Mouse (Mus musculus) ES-E14 (cell line): ENCODE data around the gene Sh3bgrl. TPM values are rescaled to one million over a fixed set of nuclear protein-coding genes. Genes with fewer than 3 reads are reported as not detected.

Experiments used
- DNase-seq: peaks from one replicate; pipeline ENCODE4 v3.0.0-alpha.2; 2013; ENCODE audit warnings: low read depth, low spot score
- H3K27ac ChIP-seq: 2 replicates; pipeline ENCODE4 v1.5.1; 2012; ENCODE audit warnings: low read depth, mild to moderate bottlenecking, low read length, moderate library complexity, mixed read lengths; ENCODE audit not compliant: poor library complexity, insufficient read depth, severe bottlenecking
- H3K36me3 ChIP-seq: 2 replicates; pipeline ENCODE4 v1.6.1; 2012; ENCODE audit warnings: mild to moderate bottlenecking, low read length, moderate library complexity, mixed read lengths; ENCODE audit not compliant: control insufficient read depth, poor library complexity, insufficient read depth, severe bottlenecking
- H3K4me1 ChIP-seq, 2 experiments: fragments of 150-350 bp in 1 of 2; sonication (generic) in 1 of 2; 2 replicates each; pipeline ENCODE4 v1.6.1; 2012; ENCODE audit warnings: low read length in 2 of 2, mild to moderate bottlenecking in 1 of 2, mixed read lengths in 1 of 2; ENCODE audit not compliant: control insufficient read depth in 2 of 2, insufficient read depth in 2 of 2, poor library complexity in 1 of 2
- H3K4me3 ChIP-seq, 2 experiments: fragments of 150-350 bp in 1 of 2; sonication (generic) in 1 of 2; 2 replicates each; pipeline ENCODE4 v1.5.1; 2012; ENCODE audit warnings: low read length in 2 of 2, low read depth in 1 of 2, mild to moderate bottlenecking in 1 of 2, mixed read lengths in 1 of 2; ENCODE audit not compliant: insufficient read depth in 1 of 2, poor library complexity in 1 of 2, severe bottlenecking in 1 of 2
- H3K9ac ChIP-seq: 2 replicates; pipeline ENCODE4 v1.6.1; 2012; ENCODE audit warnings: low read depth, mild to moderate bottlenecking, low read length, mixed read lengths; ENCODE audit not compliant: poor library complexity, insufficient read depth, severe bottlenecking
- H3K9me3 ChIP-seq: fragments of 150-350 bp; sonication (generic); 2 replicates; pipeline ENCODE4 v1.6.1; 2012; ENCODE audit warnings: low read depth, mild to moderate bottlenecking, low read length; ENCODE audit not compliant: control insufficient read depth, insufficient read depth
- CHD2 ChIP-seq: IDR thresholded peaks from 2 replicates; pipeline ENCODE4 v1.6.1; 2014; ENCODE audit warnings: mild to moderate bottlenecking, low read depth, low read length, inconsistent platforms
- HCFC1 ChIP-seq: IDR thresholded peaks from 2 replicates; pipeline ENCODE4 v1.6.1; 2012; ENCODE audit warnings: low read length, inconsistent platforms, borderline replicate concordance; ENCODE audit not compliant: insufficient read depth
- MAFK ChIP-seq: IDR thresholded peaks from 2 replicates; pipeline ENCODE4 v1.6.1; 2014; ENCODE audit warnings: mild to moderate bottlenecking, low read depth, low read length, inconsistent platforms; ENCODE audit not compliant: insufficient read depth
- ZC3H11A ChIP-seq: IDR thresholded peaks from 2 replicates; pipeline ENCODE4 v1.6.1; 2012; ENCODE audit warnings: low read depth, mild to moderate bottlenecking, inconsistent platforms, low read length, borderline replicate concordance
- ZNF384 ChIP-seq: IDR thresholded peaks from 2 replicates; pipeline ENCODE4 v1.6.1; 2012; ENCODE audit warnings: low read depth, low read length, inconsistent platforms
- in situ Hi-C, 2 experiments: fragments of 600-800 bp; cut with MboI; formaldehyde crosslinking; loops; one replicate each; pipeline ENCODE4 v1.15.1; 2025; ENCODE audit warnings: low sequenced_read_pairs in 2 of 2, inconsistent platforms in 1 of 2; ENCODE audit not compliant: unreplicated experiment in 2 of 2
- total RNA-seq: library from RNA; depleted of rRNA; stranded (reverse); fragments of 300-350 nt; gene quantifications from 2 replicates; pipeline ENCODE4 v1.2.3, GENCODE M21; 2012

The Sh3bgrl gene
- total RNA-seq, 1 experiment = 13.6 TPM

DNA sequence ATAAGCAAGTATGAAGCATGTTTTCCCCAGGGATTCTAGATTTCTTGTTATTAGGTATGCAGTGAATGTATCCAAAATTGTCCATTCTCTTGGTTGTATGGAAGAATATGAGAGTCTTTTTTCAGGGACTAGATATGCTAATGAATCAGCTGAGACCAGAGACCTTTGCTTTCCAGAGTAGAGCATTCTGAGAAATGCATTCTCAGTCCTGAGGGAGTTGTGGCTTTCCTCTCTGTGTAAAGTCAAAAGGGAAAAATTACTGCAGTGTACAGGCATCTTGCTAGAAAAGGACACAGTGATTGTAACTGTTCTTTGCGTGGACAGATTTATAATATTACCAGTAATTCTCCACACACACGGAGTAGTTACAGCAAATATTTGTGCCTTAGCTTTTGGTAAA lies 38.3 kb downstream of the Sh3bgrl start:
- Histone ChIP-seq H3K27ac (no peak overlapping the region), H3K4me3 (no peak overlapping the region), H3K9me3 (no peaks in the 10 kb centered on the region), H3K9ac (no peak overlapping the region), H3K4me1 (no peaks in the 10 kb centered on the region), H3K36me3 (no peaks in the 10 kb centered on the region)
- no peak for TF ChIP-seq ZNF384
- TF ChIP-seq CHD2 = no peak
- no peak for TF ChIP-seq MAFK
- no peak for TF ChIP-seq HCFC1
- TF ChIP-seq ZC3H11A = no peak
- in situ Hi-C loops = no loop called here
- DNase-seq = no peak

DNA sequence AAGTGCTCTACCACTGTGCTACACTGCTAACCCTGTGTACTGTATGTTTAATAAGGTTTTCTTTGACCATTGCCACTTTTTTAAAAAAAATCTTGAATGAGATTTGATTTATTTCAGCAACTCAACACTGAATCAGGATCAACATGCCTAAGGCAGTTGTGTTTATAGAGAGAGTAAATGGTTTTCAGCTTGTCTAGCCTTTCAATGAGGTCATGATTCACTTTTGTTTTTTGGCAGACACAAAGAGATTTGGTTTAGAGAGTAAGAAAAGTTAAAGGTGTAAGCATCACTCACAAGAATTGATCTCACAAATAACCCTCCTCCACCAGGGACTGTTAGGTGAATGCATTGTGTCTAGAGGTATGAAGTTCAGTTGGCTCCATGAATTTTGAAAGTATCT lies 41.1 kb downstream of the Sh3bgrl start:
- in situ Hi-C loops = no loop called here
- DNase-seq = no peak
- no peak overlapping the region for H3K9ac ChIP-seq
- H3K4me3 ChIP-seq = no peak overlapping the region
- no peak for TF ChIP-seq MAFK
- TF ChIP-seq ZC3H11A = no peak
- no peak for TF ChIP-seq CHD2
- no peak for TF ChIP-seq HCFC1
- no peaks in the 10 kb centered on the region for H3K9me3 ChIP-seq
- no peak overlapping the region for H3K27ac ChIP-seq
- no peaks in the 10 kb centered on the region for H3K4me1 ChIP-seq
- no peaks in the 10 kb centered on the region for H3K36me3 ChIP-seq

- no peaks in the 10 kb centered on the region for H3K9me3 ChIP-seq
- H3K27ac ChIP-seq = no peak overlapping the region
- in situ Hi-C loops = no loop called here
- no peak overlapping the region for H3K4me3 ChIP-seq
- no peaks in the 10 kb centered on the region for H3K4me1 ChIP-seq
- no peak for DNase-seq
- H3K9ac ChIP-seq = no peak overlapping the region
- TF ChIP-seq CHD2 (no peak), ZNF384 (no peak), ZC3H11A (no peak), MAFK (no peak), HCFC1 (no peak)
- no peaks in the 10 kb centered on the region for H3K36me3 ChIP-seq
Observed at GRCm38 (mm10) chrX:109136820-109137219, 41.7 kb downstream of the Sh3bgrl start.

DNA sequence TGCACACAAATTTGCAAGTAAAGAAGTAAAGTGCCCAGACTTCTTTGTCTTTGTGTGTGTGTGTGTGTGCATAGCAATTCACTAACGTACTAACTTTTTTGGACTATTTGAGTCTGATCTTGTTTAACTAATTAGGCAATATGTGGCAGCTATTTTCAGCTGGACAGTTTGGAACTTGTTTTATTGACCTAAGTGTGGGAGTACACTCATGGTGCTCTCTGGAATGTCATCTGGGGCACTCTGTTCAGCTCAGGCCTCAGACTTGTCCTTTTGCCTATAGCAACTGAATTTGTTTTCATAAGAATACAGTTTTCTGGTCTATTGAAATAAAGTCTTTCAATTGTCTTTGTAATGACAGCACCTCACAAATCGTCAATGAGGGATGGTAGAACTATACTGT lies 42.1 kb downstream of the Sh3bgrl start:
- H3K4me1 ChIP-seq = no peaks in the 10 kb centered on the region
- H3K9ac ChIP-seq = no peak overlapping the region
- no peak overlapping the region for H3K4me3 ChIP-seq
- in situ Hi-C loops = no loop called here
- TF ChIP-seq MAFK (no peak), ZC3H11A (no peak), HCFC1 (no peak), ZNF384 (no peak), CHD2 (no peak)
- H3K27ac ChIP-seq = no peak overlapping the region
- no peak for DNase-seq
- H3K36me3 ChIP-seq = no peaks in the 10 kb centered on the region
- no peaks in the 10 kb centered on the region for H3K9me3 ChIP-seq

DNA sequence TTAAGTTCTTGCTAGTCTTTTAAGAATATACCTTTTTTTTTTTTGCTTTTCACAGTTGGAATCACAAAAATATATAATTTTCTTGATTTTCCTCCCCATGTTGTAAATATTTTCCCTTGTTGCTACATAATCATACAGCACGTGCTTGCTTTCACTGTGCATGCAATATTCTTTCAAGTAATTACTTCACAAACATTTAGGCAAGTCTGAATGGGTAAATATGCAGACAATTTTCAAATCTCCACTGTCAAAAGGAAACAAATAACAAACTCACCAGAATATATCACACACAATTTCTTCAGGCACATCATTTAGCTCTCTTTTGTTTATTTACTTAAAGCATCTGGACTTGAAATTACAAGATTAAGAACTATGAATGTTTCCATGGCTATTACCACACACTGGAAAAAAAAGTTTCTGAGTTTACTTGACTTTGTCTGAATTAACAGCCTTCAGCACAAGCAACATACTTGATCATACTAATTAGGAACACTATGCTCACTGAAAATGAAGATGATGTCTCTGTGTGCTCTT lies 46.2 kb downstream of the Sh3bgrl start:
- H3K4me3 ChIP-seq = no peak overlapping the region
- no peaks in the 10 kb centered on the region for H3K9me3 ChIP-seq
- in situ Hi-C loops = no loop called here
- H3K36me3 ChIP-seq = no peaks in the 10 kb centered on the region
- H3K4me1 ChIP-seq = no peaks in the 10 kb centered on the region
- no peak overlapping the region for H3K9ac ChIP-seq
- no peak overlapping the region for H3K27ac ChIP-seq
- no peak for DNase-seq
- TF ChIP-seq ZNF384 (no peak), HCFC1 (no peak), MAFK (no peak), CHD2 (no peak), ZC3H11A (no peak)
